Mouse (Mus musculus): ENCODE results near the gene Rspry1. TPM values are rescaled to one million over a fixed set of nuclear protein-coding genes. Genes with fewer than 3 reads are reported as not detected.

The Rspry1 gene
- polyA plus RNA-seq, 1 experiment from 2014 or later = 54.1 TPM

- Histone ChIP-seq H3K4me2 (no peak overlapping the region), H3K36me3 (peaks cover 74% of the 10 kb centered on the region)
- ATAC-seq (ENCODE audit: low read depth) = peak; percentile 87
These were observed 27.4 kb upstream of the Rspry1 start for GRCm38 (mm10) chr8:94574159-94574907.

DNA sequence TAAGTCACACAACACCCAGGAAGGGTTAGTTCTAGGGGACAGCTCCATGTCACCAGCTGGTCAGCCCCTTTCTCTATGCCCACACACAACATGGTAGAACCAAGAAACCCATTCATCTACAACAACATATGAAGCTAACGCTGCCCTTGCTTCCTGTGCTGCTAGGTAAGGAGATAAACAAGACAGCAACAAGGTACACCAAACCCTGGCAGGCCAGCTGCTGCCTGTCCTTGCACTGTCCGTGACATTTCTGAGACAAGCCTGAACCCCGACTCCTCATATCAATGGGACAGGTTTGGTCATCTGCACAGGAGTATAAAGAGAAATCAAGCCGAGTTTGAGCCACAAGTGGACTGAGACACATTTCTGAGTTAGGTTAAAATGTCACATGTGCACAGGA, 26.6 kb upstream of the Rspry1 start:
- 92% methylated on average over 4 of the region's 4 CpGs for WGBS
- Histone ChIP-seq H3K4me3 (no peak overlapping the region), H3K36me3 (peaks cover 80% of the 10 kb centered on the region), H3K27ac (replicated peaks) (peak overlapping the region; percentile 76; the same call in 1 of the 2 replicates), H3K4me1 (replicated peaks) (no peaks in the 10 kb centered on the region), H3K27me3 (no peaks in the 10 kb centered on the region), H3K9ac (no peak overlapping the region), H3K4me2 (no peak overlapping the region), H3K9me3 (no peaks in the 10 kb centered on the region)
- no peak for ATAC-seq (ENCODE audit: low read depth)

More at GRCm38 (mm10) chr8:94574159-94574907, 27.4 kb upstream of the Rspry1 start:
- no peak overlapping the region for H3K4me3 ChIP-seq
- WGBS = 69% methylated on average over 16 of the region's 16 CpGs
- no peaks in the 10 kb centered on the region for H3K9me3 ChIP-seq
- no peak overlapping the region for H3K9ac ChIP-seq
- peak overlapping the region; percentile 76 for H3K27ac ChIP-seq (replicated peaks)
- H3K4me1 ChIP-seq (replicated peaks) = peaks cover 4% of the 10 kb centered on the region; the same call in 1 of the 2 replicates
- no peaks in the 10 kb centered on the region for H3K27me3 ChIP-seq

DNA sequence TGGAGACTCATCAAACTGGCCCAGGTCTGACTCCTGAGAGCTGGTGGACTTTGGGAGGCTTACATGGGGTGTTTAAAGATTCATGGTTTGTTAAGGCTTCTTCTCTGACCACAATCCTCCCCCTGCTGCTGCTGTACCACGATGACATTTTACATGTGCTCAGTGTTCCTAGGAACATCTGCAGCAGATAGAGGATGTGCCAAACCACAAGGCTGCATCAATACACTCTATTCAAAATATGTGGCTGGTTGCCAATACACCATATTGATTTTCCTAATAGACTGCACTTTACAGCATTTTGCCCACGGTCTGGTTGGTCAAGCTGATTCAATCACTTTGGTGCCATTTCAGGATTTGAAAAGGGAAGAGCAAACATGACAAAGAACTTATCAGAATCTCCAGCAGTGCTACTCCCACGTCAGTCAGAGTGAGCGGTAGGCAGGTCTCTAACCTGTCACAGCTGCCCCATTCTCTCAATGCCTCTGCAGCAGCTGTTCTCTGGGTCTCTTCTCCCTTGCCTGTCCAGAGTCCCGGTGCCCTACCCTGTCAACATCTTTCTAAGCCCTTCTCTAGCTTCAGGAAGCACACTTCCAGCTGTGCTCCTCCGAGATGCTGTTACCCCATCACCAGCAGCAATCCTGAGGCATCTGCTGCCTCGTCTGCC, 19.8 kb upstream of the Rspry1 start:
- Histone ChIP-seq H3K4me2 (no peak overlapping the region), H3K36me3 (peaks cover 84% of the 10 kb centered on the region), H3K27me3 (no peaks in the 10 kb centered on the region), H3K9ac (no peak overlapping the region), H3K27ac (replicated peaks) (peak overlapping the region; percentile 68), H3K4me1 (replicated peaks) (peaks cover 3% of the 10 kb centered on the region; the same call in 1 of the 2 replicates), H3K9me3 (no peaks in the 10 kb centered on the region), H3K4me3 (no peak overlapping the region)
- peak; percentile 32; the same call in 1 of the 2 replicates for ATAC-seq (ENCODE audit: low read depth)
- 84% methylated on average over 7 of the region's 7 CpGs for WGBS

- ATAC-seq (ENCODE audit: low read depth) = no peak
- Histone ChIP-seq H3K27me3 (no peaks in the 10 kb centered on the region), H3K27ac (replicated peaks) (peak overlapping the region; percentile 68), H3K4me2 (no peak overlapping the region), H3K9ac (no peak overlapping the region), H3K36me3 (peaks cover 85% of the 10 kb centered on the region), H3K4me3 (no peak overlapping the region), H3K4me1 (replicated peaks) (peaks cover 3% of the 10 kb centered on the region; the same call in 1 of the 2 replicates), H3K9me3 (no peaks in the 10 kb centered on the region)
- WGBS = 84% methylated on average over 6 of the region's 6 CpGs
These were observed 19.2 kb upstream of the Rspry1 start for GRCm38 (mm10) chr8:94582569-94582968.

- 42% methylated on average over 4 of the region's 4 CpGs for WGBS
These were observed 17.4 kb upstream of the Rspry1 start for GRCm38 (mm10) chr8:94584238-94584817.

DNA sequence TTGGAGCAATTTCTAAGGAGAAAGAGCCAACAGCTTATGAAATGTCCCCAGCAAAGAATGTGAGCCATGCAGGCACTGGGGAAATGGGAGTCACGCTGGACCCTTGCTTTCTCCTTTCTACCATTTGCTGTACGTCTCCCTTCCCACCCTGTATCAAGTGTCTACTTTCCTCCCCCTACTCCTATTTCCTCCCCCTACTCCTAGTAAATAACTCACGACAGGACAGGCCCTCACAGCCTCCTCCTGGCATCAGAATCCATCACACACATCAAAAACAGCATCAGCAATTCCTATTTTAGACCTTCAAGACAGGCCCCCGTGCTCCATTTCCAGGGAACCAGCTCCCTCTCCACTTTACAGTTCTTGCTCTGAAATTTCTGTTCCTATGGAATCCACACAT, 10.0 kb upstream of the Rspry1 start:
- peaks cover 27% of the 10 kb centered on the region for H3K36me3 ChIP-seq
- H3K4me2 ChIP-seq = no peak overlapping the region
- H3K27ac ChIP-seq (replicated peaks) = no peak overlapping the region
- no peaks in the 10 kb centered on the region for H3K9me3 ChIP-seq
- H3K9ac ChIP-seq = no peak overlapping the region
- no peak overlapping the region for H3K4me3 ChIP-seq
- WGBS = 78% methylated on average over 4 of the region's 4 CpGs
- H3K4me1 ChIP-seq (replicated peaks) = no peaks in the 10 kb centered on the region
- no peak for ATAC-seq (ENCODE audit: low read depth)
- H3K27me3 ChIP-seq = no peaks in the 10 kb centered on the region

More at GRCm38 (mm10) chr8:94584238-94584817, 17.4 kb upstream of the Rspry1 start:
- Histone ChIP-seq H3K4me3 (no peak overlapping the region), H3K27me3 (no peaks in the 10 kb centered on the region), H3K9ac (no peak overlapping the region), H3K4me2 (no peak overlapping the region), H3K36me3 (peaks cover 85% of the 10 kb centered on the region), H3K4me1 (replicated peaks) (peaks cover 3% of the 10 kb centered on the region; the same call in 1 of the 2 replicates), H3K27ac (replicated peaks) (no peak overlapping the region), H3K9me3 (no peaks in the 10 kb centered on the region)
- no peak for ATAC-seq (ENCODE audit: low read depth)

GRCm38 (mm10) chr8:94594211-94594610, 7.5 kb upstream of the Rspry1 start:
- ATAC-seq (ENCODE audit: low read depth) = no peak
- WGBS = 52% methylated on average over 1 of the region's 1 CpGs
- Histone ChIP-seq H3K4me2 (no peak overlapping the region), H3K9ac (no peak overlapping the region), H3K4me1 (replicated peaks) (peaks cover 8% of the 10 kb centered on the region), H3K4me3 (no peak overlapping the region), H3K9me3 (no peaks in the 10 kb centered on the region), H3K27ac (replicated peaks) (no peak overlapping the region), H3K27me3 (no peaks in the 10 kb centered on the region), H3K36me3 (0 out of 2 replicates have a peak, but pooled peaks cover 2% of the 10 kb centered on the region)

- 17% methylated on average over 5 of the region's 5 CpGs for WGBS
- Histone ChIP-seq H3K4me2 (peak overlapping the region; percentile 98), H3K9me3 (no peaks in the 10 kb centered on the region), H3K4me3 (peak overlapping the region; percentile 68), H3K9ac (peak overlapping the region; percentile 88), H3K36me3 (no peaks in the 10 kb centered on the region), H3K4me1 (replicated peaks) (peaks cover 42% of the 10 kb centered on the region), H3K27ac (replicated peaks) (peak overlapping the region; percentile 86), H3K27me3 (no peaks in the 10 kb centered on the region)
- ATAC-seq (ENCODE audit: low read depth) = no peak
These were observed 1.3 kb upstream of the Rspry1 start for GRCm38 (mm10) chr8:94600478-94600877.

DNA sequence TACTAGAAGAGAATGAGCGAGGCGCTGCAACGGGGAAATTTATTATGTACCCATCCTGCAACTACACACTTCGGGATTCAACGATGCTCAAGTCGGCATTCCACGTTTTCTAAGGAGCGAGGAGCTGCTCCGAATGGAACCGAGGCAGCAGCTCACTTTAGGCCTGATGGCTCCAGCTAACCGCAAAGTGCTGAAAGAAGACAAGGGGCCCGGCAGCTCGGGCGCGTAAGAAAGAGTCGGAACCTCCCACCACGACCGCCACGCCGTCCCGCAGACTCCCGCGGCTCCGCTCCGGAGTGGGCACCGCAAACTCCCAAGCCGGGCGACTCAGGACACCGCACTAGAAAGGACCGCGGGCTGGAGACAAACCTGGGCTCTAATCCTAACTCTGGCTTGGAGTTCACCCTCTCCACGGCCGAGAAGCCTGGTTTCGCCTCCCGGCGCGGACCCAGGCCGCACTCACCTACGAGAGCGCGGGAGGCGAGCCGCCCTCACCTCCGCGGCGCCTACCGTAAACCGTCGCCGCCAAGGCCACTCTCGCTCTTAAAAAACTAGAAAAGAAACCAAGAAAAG, 617 bp upstream of the Rspry1 start:
- no peaks in the 10 kb centered on the region for H3K27me3 ChIP-seq
- peak; percentile 54 for ATAC-seq (ENCODE audit: low read depth)
- under 1% methylated on average over 51 of the region's 51 CpGs for WGBS

DNA sequence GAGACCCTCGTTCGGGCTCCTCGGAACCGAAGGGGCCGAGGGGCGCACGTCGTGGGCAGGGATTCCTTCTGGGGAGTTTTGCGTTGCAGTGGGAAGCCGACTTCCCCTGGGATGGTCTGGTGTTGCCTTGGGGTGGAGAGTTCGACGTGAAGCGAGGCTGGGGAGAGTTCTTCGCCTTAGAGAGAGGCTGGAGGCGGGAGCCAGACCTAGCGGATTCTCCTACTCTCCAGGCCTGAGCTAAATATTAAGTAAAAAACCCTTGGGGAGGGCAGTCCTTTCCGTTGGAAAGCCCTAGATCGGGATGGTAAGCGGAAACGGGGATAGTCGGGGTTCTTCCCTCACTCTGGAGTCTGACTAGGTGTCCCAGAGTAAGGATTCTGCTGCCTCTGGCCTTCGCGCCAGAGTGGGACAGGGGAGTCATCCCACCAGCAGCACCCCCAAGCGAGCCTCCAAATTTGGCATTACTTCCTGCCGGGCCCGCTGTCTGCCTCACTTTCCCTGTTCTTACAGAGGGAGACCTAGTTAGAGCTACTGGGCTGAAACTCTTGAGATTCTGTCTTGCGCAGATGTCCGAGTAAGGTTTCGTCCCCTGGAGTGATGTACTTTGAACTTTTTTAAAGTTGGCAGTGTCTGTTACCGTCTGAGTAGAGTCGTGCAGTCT, 864 bp downstream of the Rspry1 start:
- Histone ChIP-seq H3K4me2 (peak overlapping the region; percentile 88), H3K36me3 (no peaks in the 10 kb centered on the region), H3K9ac (peak overlapping the region; percentile 92), H3K9me3 (no peaks in the 10 kb centered on the region), H3K27me3 (no peaks in the 10 kb centered on the region), H3K4me1 (replicated peaks) (peaks cover 42% of the 10 kb centered on the region), H3K4me3 (peak overlapping the region; percentile 68), H3K27ac (replicated peaks) (peak overlapping the region; percentile 90)
- peak; percentile 26 for ATAC-seq (ENCODE audit: low read depth)
- WGBS = under 1% methylated on average over 31 of the region's 31 CpGs

More for the DNA sequence above, 617 bp upstream of the Rspry1 start:
- peak overlapping the region; percentile 88 for H3K9ac ChIP-seq
- H3K4me3 ChIP-seq = peak overlapping the region; percentile 68
- H3K4me1 ChIP-seq (replicated peaks) = peaks cover 42% of the 10 kb centered on the region
- H3K36me3 ChIP-seq = no peaks in the 10 kb centered on the region
- H3K9me3 ChIP-seq = no peaks in the 10 kb centered on the region
- peak overlapping the region; percentile 98 for H3K4me2 ChIP-seq
- H3K27ac ChIP-seq (replicated peaks) = peak overlapping the region; percentile 86

DNA sequence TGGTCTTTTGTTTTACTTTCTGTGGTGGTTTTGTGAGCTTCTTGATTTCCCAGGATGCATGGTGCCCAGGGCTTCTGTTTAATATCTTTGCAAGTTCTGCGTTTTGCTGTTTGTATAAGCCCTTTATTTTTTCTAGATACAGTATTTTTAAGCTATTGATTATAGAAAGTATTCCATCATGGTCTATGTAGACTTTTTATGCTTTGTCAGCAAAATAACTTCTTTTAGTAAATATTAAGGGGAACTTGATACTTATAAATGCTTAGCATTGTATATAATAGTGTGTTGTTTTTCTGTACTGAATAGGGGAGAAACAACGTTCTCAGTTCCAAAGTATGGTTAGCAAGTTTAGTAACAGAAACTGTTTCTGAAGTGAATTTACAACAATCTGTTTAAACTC, 2.3 kb downstream of the Rspry1 start:
- no peaks in the 10 kb centered on the region for H3K9me3 ChIP-seq
- no peak for ATAC-seq (ENCODE audit: low read depth)
- peaks cover 36% of the 10 kb centered on the region for H3K4me1 ChIP-seq (replicated peaks)
- H3K4me2 ChIP-seq = peak overlapping the region; percentile 88
- H3K27ac ChIP-seq (replicated peaks) = no peak overlapping the region
- WGBS = 89% methylated on average over 2 of the region's 2 CpGs
- H3K27me3 ChIP-seq = no peaks in the 10 kb centered on the region
- H3K4me3 ChIP-seq = 0 out of 2 replicates have a peak overlapping the region, but pooled peaks have one; percentile 68
- no peak overlapping the region for H3K9ac ChIP-seq
- no peaks in the 10 kb centered on the region for H3K36me3 ChIP-seq

Measured in neural tube, embryonic 13.5 days (tissue).